Mouse (Mus musculus) heart, postnatal 0 days (tissue): Measurements from ENCODE around the gene Duxbl1.
"Not testable (repeated sequence)": the region's sequence is repeated elsewhere in the genome, so short reads cannot be mapped to it uniquely, and the experiment has no call there.

Experiments
- CTCF ChIP-seq: IDR thresholded peaks from 2 replicates; pipeline ENCODE4 v1.5.1; 2016; ENCODE audit warnings: antibody characterized with exemption, control low read depth, low read depth
- EP300 ChIP-seq: IDR thresholded peaks from 2 replicates; pipeline ENCODE4 v1.6.1; 2016; ENCODE audit warnings: antibody characterized with exemption, low read depth

DNA sequence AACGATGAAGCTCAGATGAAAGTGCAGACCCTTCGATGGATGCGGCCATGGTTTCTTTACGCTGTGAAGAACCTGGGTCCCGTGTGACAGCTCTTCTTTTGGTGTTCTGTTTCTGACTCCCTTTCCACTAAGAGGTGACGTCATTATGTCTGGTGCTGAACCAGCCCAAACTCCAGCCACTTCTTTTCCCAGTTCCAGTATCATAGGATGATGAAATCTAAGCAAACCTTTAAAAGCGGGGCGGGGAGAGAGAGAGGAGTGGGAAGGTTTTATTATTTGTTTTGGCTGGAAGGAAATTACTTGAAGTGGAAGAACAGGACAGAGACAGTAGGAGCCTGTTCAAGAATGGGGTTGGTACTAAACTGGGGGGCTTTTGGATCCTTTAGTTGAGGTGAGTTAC is 40.4 kb upstream of the Duxbl1 start, which contains the start of gene Cphx1:
- TF ChIP-seq CTCF, EP300: not testable (repeated sequence)
